Mouse (Mus musculus): ENCODE data around the gene Shf. TPM values are rescaled to one million over a fixed set of nuclear protein-coding genes. Genes with fewer than 3 reads are reported as not detected.
A peak's percentile ranks its signal among the peaks of the same experiment; 100 is the strongest.

Shf gene
- total RNA-seq, 1 experiment = 9.2 TPM

DNA sequence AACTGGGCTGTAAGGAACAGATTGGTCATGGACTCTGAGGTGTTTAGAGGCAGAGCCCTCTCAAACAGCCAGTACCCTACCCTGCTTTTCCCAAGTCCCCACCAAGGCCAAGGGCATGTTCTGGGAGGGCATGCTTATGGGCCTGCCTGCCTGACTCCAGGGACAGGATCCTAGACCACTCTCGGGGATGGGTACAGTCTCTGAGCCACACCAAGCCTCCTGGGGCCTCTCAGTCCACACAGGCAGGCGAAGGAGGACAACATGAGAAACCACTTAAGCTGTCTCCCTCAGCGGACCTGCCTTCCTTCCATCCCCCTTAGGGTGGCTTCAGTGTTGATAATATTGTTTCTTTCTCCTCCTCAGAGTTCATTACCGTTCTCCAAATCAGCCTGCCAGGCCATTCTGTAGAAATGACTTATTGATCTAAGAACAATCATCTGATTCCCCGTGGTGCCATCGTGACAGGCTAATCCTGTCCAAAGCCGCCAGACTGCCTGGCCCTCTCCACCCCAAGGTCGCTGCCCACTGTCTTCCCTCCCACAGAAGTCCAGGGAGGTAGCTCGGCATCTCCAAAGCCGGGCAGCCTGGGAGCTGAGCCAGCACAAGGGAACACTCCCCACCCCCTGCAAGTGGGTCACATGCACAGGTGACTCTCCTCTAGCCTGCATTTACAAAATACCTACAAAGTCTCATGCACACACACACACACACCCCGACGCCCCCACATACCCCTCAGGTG lies 14.6 kb downstream of the Shf start:
- H3K9me3 ChIP-seq (ENCODE audit: control insufficient read depth, insufficient read depth, low read depth, low read length) = no peaks in the 10 kb centered on the region
- TF ChIP-seq CHD2 (IDR thresholded peaks at IDR 0.05; ENCODE audit: low read depth, low read length) (no peak), HCFC1 (IDR thresholded peaks at IDR 0.05; ENCODE audit: borderline replicate concordance, insufficient read depth, low read length) (no peak), MAFK (IDR thresholded peaks at IDR 0.05; ENCODE audit: insufficient read depth, low read depth, low read length) (no peak), ZNF384 (IDR thresholded peaks at IDR 0.05; ENCODE audit: low read depth, low read length) (no peak), ZC3H11A (IDR thresholded peaks at IDR 0.05; ENCODE audit: borderline replicate concordance, low read depth, low read length) (no peak)
- H3K36me3 ChIP-seq (ENCODE audit: control insufficient read depth, insufficient read depth, low read length, poor library complexity, severe bottlenecking) = peaks cover 2% of the 10 kb centered on the region; the same call in 1 of the 2 replicates
- H3K9ac ChIP-seq (ENCODE audit: insufficient read depth, low read depth, low read length, poor library complexity, severe bottlenecking) = no peak overlapping the region
- no peak overlapping the region for H3K27ac ChIP-seq (ENCODE audit: insufficient read depth, low read depth, low read length, poor library complexity, severe bottlenecking)
- H3K4me1 ChIP-seq (ENCODE audit: control insufficient read depth in 2 of 2, insufficient read depth in 2 of 2, low read length in 2 of 2, poor library complexity in 1 of 2) = peaks cover 1 to 41% of the 10 kb centered on the region in 2 experiments; a peak in 3 of 4 replicates
- no peak overlapping the region for H3K4me3 ChIP-seq (ENCODE audit: insufficient read depth in 1 of 2, low read depth in 1 of 2, low read length in 2 of 2, poor library complexity in 1 of 2, severe bottlenecking in 1 of 2)
- DNase-seq (ENCODE audit: low read depth, low spot score) = no peak
- in situ Hi-C loops (cut with MboI; ENCODE audit: low sequenced_read_pairs in 2 of 2, unreplicated experiment in 2 of 2) = no loop called here

DNA sequence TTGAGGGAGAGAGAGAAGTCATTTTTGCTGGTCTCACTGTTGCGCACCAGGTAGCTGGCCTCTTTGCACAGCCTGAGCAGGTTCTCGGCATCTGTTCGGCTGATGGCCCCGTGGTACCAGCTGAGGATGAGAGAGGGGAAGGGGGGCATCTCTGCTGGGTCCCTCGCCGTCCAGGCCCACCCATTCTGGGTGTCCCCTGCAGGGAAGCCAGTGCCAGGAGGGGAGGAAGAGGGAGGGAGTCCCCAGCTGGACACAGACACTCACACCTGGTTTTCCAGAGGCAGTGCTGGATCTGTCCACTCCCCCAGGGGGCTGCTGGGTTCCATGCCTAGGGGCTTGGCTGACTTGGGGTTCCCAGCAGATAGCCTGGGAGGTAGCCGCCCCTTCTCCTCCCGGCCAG lies 15.2 kb downstream of the Shf start:
- no peak overlapping the region; the same call in 1 of the 2 replicates for H3K9ac ChIP-seq (ENCODE audit: insufficient read depth, low read depth, low read length, poor library complexity, severe bottlenecking)
- H3K4me3 ChIP-seq (ENCODE audit: insufficient read depth in 1 of 2, low read depth in 1 of 2, low read length in 2 of 2, poor library complexity in 1 of 2, severe bottlenecking in 1 of 2) = no peak overlapping the region
- peaks cover 2% of the 10 kb centered on the region; the same call in 1 of the 2 replicates for H3K36me3 ChIP-seq (ENCODE audit: control insufficient read depth, insufficient read depth, low read length, poor library complexity, severe bottlenecking)
- H3K27ac ChIP-seq (ENCODE audit: insufficient read depth, low read depth, low read length, poor library complexity, severe bottlenecking) = no peak overlapping the region
- peaks cover 1 to 41% of the 10 kb centered on the region in 2 experiments; a peak in 3 of 4 replicates for H3K4me1 ChIP-seq (ENCODE audit: control insufficient read depth in 2 of 2, insufficient read depth in 2 of 2, low read length in 2 of 2, poor library complexity in 1 of 2)
- no peaks in the 10 kb centered on the region for H3K9me3 ChIP-seq (ENCODE audit: control insufficient read depth, insufficient read depth, low read depth, low read length)
- TF ChIP-seq ZNF384 (IDR thresholded peaks at IDR 0.05; ENCODE audit: low read depth, low read length) (no peak), CHD2 (IDR thresholded peaks at IDR 0.05; ENCODE audit: low read depth, low read length) (no peak), HCFC1 (IDR thresholded peaks at IDR 0.05; ENCODE audit: borderline replicate concordance, insufficient read depth, low read length) (no peak), ZC3H11A (IDR thresholded peaks at IDR 0.05; ENCODE audit: borderline replicate concordance, low read depth, low read length) (no peak), MAFK (IDR thresholded peaks at IDR 0.05; ENCODE audit: insufficient read depth, low read depth, low read length) (no peak)
- no peak for DNase-seq (ENCODE audit: low read depth, low spot score)
- in situ Hi-C loops (cut with MboI; ENCODE audit: low sequenced_read_pairs in 2 of 2, unreplicated experiment in 2 of 2) = no loop called here

- no peak overlapping the region for H3K27ac ChIP-seq (ENCODE audit: insufficient read depth, low read depth, low read length, poor library complexity, severe bottlenecking)
- no peak overlapping the region for H3K9ac ChIP-seq (ENCODE audit: insufficient read depth, low read depth, low read length, poor library complexity, severe bottlenecking)
- TF ChIP-seq CHD2 (IDR thresholded peaks at IDR 0.05; ENCODE audit: low read depth, low read length) = no peak
- H3K9me3 ChIP-seq (ENCODE audit: control insufficient read depth, insufficient read depth, low read depth, low read length) = no peaks in the 10 kb centered on the region
- peaks cover 2% of the 10 kb centered on the region; the same call in 1 of the 2 replicates for H3K36me3 ChIP-seq (ENCODE audit: control insufficient read depth, insufficient read depth, low read length, poor library complexity, severe bottlenecking)
- peaks cover 1 to 42% of the 10 kb centered on the region in 2 experiments; a peak in 3 of 4 replicates for H3K4me1 ChIP-seq (ENCODE audit: control insufficient read depth in 2 of 2, insufficient read depth in 2 of 2, low read length in 2 of 2, poor library complexity in 1 of 2)
- no peak for DNase-seq (ENCODE audit: low read depth, low spot score)
- in situ Hi-C loops (cut with MboI; ENCODE audit: low sequenced_read_pairs in 2 of 2, unreplicated experiment in 2 of 2) = no loop called here
- H3K4me3 ChIP-seq (ENCODE audit: insufficient read depth in 1 of 2, low read depth in 1 of 2, low read length in 2 of 2, poor library complexity in 1 of 2, severe bottlenecking in 1 of 2) = no peak overlapping the region
Observed at GRCm38 (mm10) chr2:122352992-122353391, 16.0 kb downstream of the Shf start.

DNA sequence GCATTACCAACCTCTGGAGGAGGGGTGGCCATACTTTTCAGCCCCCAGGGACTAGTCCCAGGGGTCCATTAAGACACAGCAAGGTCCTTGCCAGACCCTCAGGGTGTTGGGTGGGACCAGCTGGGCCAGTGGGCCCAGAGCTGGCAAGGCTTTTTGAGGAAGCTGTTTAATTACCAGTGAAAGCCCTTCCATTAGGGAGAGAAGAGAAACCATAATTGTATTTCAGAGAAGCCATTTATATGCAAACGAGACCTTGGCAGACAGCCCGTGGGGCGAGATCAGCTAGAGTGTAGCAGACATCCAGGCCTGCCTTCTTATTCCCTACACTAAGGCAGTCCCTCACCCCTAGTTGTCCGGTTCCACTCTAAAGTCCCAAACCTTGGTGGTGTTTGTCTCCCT lies 17.0 kb downstream of the Shf start:
- in situ Hi-C loops (cut with MboI; ENCODE audit: low sequenced_read_pairs in 2 of 2, unreplicated experiment in 2 of 2) = no loop called here
- H3K36me3 ChIP-seq (ENCODE audit: control insufficient read depth, insufficient read depth, low read length, poor library complexity, severe bottlenecking) = peaks cover 2% of the 10 kb centered on the region; the same call in 1 of the 2 replicates
- peaks cover 1 to 43% of the 10 kb centered on the region in 2 experiments; a peak in 3 of 4 replicates for H3K4me1 ChIP-seq (ENCODE audit: control insufficient read depth in 2 of 2, insufficient read depth in 2 of 2, low read length in 2 of 2, poor library complexity in 1 of 2)

More for the DNA sequence above, 17.0 kb downstream of the Shf start:
- DNase-seq (ENCODE audit: low read depth, low spot score) = no peak
- TF ChIP-seq HCFC1 (IDR thresholded peaks at IDR 0.05; ENCODE audit: borderline replicate concordance, insufficient read depth, low read length) = no peak
- no peak for TF ChIP-seq ZNF384 (IDR thresholded peaks at IDR 0.05; ENCODE audit: low read depth, low read length)
- Histone ChIP-seq H3K9ac (ENCODE audit: insufficient read depth, low read depth, low read length, poor library complexity, severe bottlenecking) (0 out of 2 replicates have a peak overlapping the region, but pooled peaks have one; percentile 6), H3K4me3 (ENCODE audit: insufficient read depth in 1 of 2, low read depth in 1 of 2, low read length in 2 of 2, poor library complexity in 1 of 2, severe bottlenecking in 1 of 2) (no peak overlapping the region), H3K27ac (ENCODE audit: insufficient read depth, low read depth, low read length, poor library complexity, severe bottlenecking) (no peak overlapping the region; the same call in 1 of the 2 replicates), H3K9me3 (ENCODE audit: control insufficient read depth, insufficient read depth, low read depth, low read length) (no peaks in the 10 kb centered on the region)

Measured in ES-E14 (cell line).